Mouse (Mus musculus) megakaryocyte, embryonic 14.5 days (primary cell): ENCODE results near the gene Cdkl5.

Source experiments
- FLI1 ChIP-seq: IDR thresholded peaks from 2 replicates; pipeline ENCODE4 v1.6.1; 2012; ENCODE audit warnings: low read length, inconsistent platforms, mixed read lengths
- GATA1 ChIP-seq: IDR thresholded peaks from 3 replicates; pipeline ENCODE4 v1.6.1; 2012; ENCODE audit warnings: mixed read lengths, low read length, inconsistent platforms, borderline replicate concordance

GRCm38 (mm10) chrX:160992703-160993102 is 1.8 kb downstream of the Cdkl5 start:
- no peak for TF ChIP-seq FLI1
- TF ChIP-seq GATA1: no peak
